Mouse (Mus musculus) embryonic facial prominence, embryonic 13.5 days (tissue): ENCODE measurements around the gene Etfrf1. TPM values are rescaled to one million over a fixed set of nuclear protein-coding genes. Genes with fewer than 3 reads are reported as not detected.

Experiments used
- ATAC-seq: fragments of 200-750 bp; cut with Nextera tagmentation; 2 replicates; pipeline ENCODE4 v1.8.0; 2017; ENCODE audit warnings: low read depth; ENCODE audit not compliant: insufficient number of reproducible peaks, insufficient read depth, low FRiP score, low TSS enrichment
- H3K27ac ChIP-seq: fragments of 300-500 bp; sonication (generic); 2 replicates; pipeline ENCODE4 v1.5.1; 2015; ENCODE audit warnings: moderate library complexity, mild to moderate bottlenecking, inconsistent platforms
- H3K27me3 ChIP-seq: fragments of 300-500 bp; sonication (generic); 2 replicates; pipeline ENCODE4 v1.6.1; 2015; ENCODE audit warnings: mild to moderate bottlenecking, inconsistent platforms
- H3K36me3 ChIP-seq: fragments of 300-500 bp; sonication (generic); 2 replicates; pipeline ENCODE4 v1.6.1; 2015; ENCODE audit warnings: mild to moderate bottlenecking, inconsistent platforms
- H3K4me1 ChIP-seq: fragments of 300-500 bp; sonication (generic); 2 replicates; pipeline ENCODE4 v1.6.1; 2015; ENCODE audit warnings: inconsistent platforms
- H3K4me2 ChIP-seq: fragments of 300-500 bp; sonication (generic); 2 replicates; pipeline ENCODE4 v1.6.1; 2015; ENCODE audit warnings: moderate library complexity, mild to moderate bottlenecking, inconsistent platforms
- H3K4me3 ChIP-seq: fragments of 300-500 bp; sonication (generic); 2 replicates; pipeline ENCODE4 v1.5.1; 2015; ENCODE audit warnings: mild to moderate bottlenecking, inconsistent platforms
- H3K9ac ChIP-seq: fragments of 300-500 bp; sonication (generic); 2 replicates; pipeline ENCODE4 v1.6.1; 2015; ENCODE audit warnings: mild to moderate bottlenecking, inconsistent platforms
- H3K9me3 ChIP-seq: fragments of 300-500 bp; sonication (generic); 2 replicates; pipeline ENCODE4 v1.6.1; 2016; ENCODE audit warnings: inconsistent platforms
- WGBS: fragments of 180-500 bp; shearing (Covaris S2); methylation state at CpG from one replicate; pipeline ENCODE4 v1.1.7; 2015; ENCODE audit warnings: mixed read lengths; 5-methylcytosine and 5-hydroxymethylcytosine counted together
- polyA plus RNA-seq: library from polyadenylated mRNA; unstranded; fragments of >200 nt; fragmentation: Nextera tagmentation; extraction: Ambion mirVana; gene quantifications from 2 replicates; pipeline ENCODE4 v1.2.1, GENCODE M21; 2015

The Etfrf1 gene
- polyA plus RNA-seq, 1 experiment from 2014 or later, result 37.3 TPM

DNA sequence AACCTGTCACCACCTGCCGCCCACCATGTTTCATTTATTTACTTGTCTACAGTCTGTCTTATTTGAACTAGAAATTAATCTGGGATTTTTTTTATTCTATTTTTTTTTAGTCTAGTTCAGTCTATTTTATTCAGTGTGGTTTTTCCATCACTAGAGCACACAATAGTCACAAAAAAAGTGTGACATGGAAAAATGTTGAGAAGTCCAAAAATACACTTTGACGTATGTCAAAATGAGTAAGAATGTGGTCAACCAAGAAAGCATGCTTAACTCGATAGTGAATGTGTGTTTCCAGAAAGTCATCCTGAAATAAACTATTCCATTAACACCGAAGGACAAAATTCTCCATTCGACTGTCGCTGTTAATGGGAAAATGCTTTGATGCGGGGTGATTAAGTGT is 51.4 kb downstream of the Etfrf1 start:
- no peak for ATAC-seq
- no peaks in the 10 kb centered on the region for H3K27me3 ChIP-seq
- H3K4me1 ChIP-seq, result 0 out of 2 replicates have a peak, but pooled peaks cover 3% of the 10 kb centered on the region
- no peaks in the 10 kb centered on the region for H3K36me3 ChIP-seq
- H3K27ac ChIP-seq, result no peak overlapping the region
- H3K4me3 ChIP-seq, result no peak overlapping the region
- no peaks in the 10 kb centered on the region for H3K9me3 ChIP-seq
- no peak overlapping the region for H3K9ac ChIP-seq
- no peak overlapping the region for H3K4me2 ChIP-seq
- 82% methylated on average over 7 of the region's 7 CpGs for WGBS

Other genes starting within 250 kb of the Etfrf1 start
- 23.9 and 32.3 TPM in 2 replicates for gene Bcat1, start 134.9 kb upstream of the Etfrf1 start, polyA plus RNA-seq
- gene Lrmp, start 95.5 kb upstream of the Etfrf1 start, polyA plus RNA-seq, result 1.9 and 2.7 TPM in 2 replicates
- 0.45 and 0.48 TPM in 2 replicates for gene Casc1, start 129 bp upstream of the Etfrf1 start, polyA plus RNA-seq
- 68.5 and 70.6 TPM in 2 replicates for gene Kras, start 39.1 kb downstream of the Etfrf1 start, polyA plus RNA-seq